Mouse (Mus musculus): Measurements from ENCODE around the gene Gpat3. TPM values are rescaled to one million over a fixed set of nuclear protein-coding genes. Genes with fewer than 3 reads are reported as not detected.

Gene Gpat3
- polyA plus RNA-seq, 1 experiment from 2014 or later: 12.0 TPM

DNA sequence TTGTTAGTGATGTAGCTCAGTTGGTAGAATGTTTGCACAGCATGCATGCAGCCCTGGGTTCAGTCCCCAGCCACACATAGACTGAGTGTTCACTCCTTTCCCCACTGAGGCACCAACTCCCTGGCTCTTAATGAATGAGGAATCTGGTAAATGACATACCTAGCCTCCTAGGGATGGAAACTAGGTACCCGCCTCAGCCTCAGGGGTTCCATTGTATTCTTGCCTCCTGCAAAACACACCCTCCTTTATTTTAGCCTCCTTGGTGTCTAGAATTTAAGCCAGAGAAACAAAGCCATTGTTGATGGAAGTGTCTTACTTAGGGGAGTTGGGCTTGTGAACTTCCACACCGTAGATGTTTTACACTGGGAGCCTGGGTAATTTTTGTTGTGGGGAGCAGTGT lies 17.6 kb downstream of the Gpat3 start:
- Histone ChIP-seq H3K4me3 (replicated peaks) (no peak overlapping the region), H3K4me2 (replicated peaks) (no peak overlapping the region), H3K27ac (no peak overlapping the region), H3K36me3 (no peaks in the 10 kb centered on the region), H3K27me3 (replicated peaks) (no peaks in the 10 kb centered on the region), H3K9me3 (no peaks in the 10 kb centered on the region), H3K4me1 (replicated peaks) (peaks cover 4% of the 10 kb centered on the region; the same call in 1 of the 2 replicates), H3K9ac (no peak overlapping the region)
- WGBS: 91% methylated on average over 2 of the region's 2 CpGs
- no peak for ATAC-seq

DNA sequence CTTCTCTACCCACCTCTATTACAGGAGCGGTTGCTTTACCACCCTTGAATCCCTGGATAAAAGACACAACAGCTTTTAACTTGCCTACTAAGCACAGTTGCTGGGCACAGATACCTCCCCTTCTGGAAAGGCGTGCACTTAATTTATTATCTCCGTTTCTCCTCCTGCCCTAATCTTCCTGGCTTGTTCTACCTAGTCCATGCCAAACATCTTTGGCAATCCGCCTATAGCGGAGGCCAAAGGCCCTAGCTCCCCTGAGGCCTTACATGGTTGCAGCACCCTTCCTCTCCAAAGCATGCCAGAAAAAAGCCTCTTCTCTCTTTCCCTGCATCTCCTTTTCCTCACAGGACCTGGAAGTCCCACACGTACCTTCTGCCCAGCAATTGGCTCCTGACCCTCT lies 18.9 kb downstream of the Gpat3 start:
- Histone ChIP-seq H3K4me1 (replicated peaks) (peaks cover 4% of the 10 kb centered on the region; the same call in 1 of the 2 replicates), H3K9me3 (no peaks in the 10 kb centered on the region), H3K4me3 (replicated peaks) (no peak overlapping the region), H3K9ac (no peak overlapping the region), H3K4me2 (replicated peaks) (no peak overlapping the region), H3K27ac (no peak overlapping the region), H3K27me3 (replicated peaks) (no peaks in the 10 kb centered on the region), H3K36me3 (no peaks in the 10 kb centered on the region)
- 74% methylated on average over 6 of the region's 6 CpGs for WGBS
- peak; percentile 25; the same call in 1 of the 2 replicates for ATAC-seq

DNA sequence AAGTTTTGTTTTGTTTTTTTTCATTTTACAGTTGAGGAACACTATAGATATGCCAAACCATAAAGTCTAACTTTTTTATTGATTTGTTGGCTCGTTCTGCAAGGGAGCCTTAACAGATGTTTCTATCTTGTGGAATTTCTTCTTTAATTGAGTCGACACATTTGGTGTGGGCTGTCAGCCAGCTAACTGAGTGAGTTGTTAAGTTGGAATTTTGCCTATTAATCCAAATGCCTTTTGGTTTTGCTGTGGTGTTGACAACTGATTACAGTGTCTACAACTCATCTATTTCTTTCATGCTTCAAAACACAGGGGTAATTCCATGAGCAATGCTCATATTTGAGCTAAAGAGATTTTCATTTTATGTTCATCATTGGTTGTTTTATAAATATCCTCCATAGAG lies 20.7 kb downstream of the Gpat3 start:
- no peak overlapping the region for H3K4me2 ChIP-seq (replicated peaks)
- no peak overlapping the region for H3K9ac ChIP-seq
- H3K27ac ChIP-seq: no peak overlapping the region
- H3K4me3 ChIP-seq (replicated peaks): no peak overlapping the region
- no peaks in the 10 kb centered on the region for H3K36me3 ChIP-seq
- H3K4me1 ChIP-seq (replicated peaks): no peaks in the 10 kb centered on the region; the same call in 1 of the 2 replicates
- ATAC-seq: no peak
- WGBS: 46% methylated on average over 2 of the region's 2 CpGs
- H3K9me3 ChIP-seq: no peaks in the 10 kb centered on the region
- no peaks in the 10 kb centered on the region for H3K27me3 ChIP-seq (replicated peaks)

DNA sequence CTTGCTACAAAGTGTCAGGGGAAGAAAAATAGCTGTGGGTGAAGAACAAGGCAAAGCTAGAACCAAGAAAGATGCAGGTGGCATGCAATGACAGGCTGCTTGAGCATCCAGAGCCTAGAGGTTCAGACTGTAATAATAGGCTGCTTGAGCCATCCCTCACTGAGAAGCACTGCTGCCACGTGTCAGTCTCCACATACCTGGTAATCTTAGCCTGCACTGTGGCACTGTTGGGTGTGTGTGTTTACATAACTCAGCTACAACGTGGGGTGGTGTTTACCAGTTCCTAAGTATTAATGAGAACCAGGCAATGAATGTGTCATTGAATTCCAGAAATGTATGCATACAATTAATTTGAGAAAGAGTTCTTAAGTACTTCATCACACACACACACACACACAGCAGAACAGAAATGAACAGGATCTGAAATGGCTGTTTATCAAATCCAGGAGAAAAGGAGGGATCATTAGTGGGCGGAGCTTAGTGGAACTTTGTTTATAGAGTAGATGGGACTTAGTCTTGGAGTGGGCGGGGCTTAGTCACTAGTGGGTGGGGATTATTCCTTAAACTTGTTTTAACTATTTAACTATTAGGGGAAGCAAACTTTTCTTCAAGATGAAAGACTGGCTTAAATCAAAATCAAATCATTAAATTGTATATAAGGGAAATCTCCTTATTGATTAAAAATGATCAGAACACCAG lies 23.8 kb downstream of the Gpat3 start:
- no peaks in the 10 kb centered on the region for H3K27me3 ChIP-seq (replicated peaks)
- no peaks in the 10 kb centered on the region; the same call in 1 of the 2 replicates for H3K4me1 ChIP-seq (replicated peaks)
- no peak overlapping the region for H3K4me2 ChIP-seq (replicated peaks)
- no peak overlapping the region for H3K27ac ChIP-seq
- peak; percentile 16; the same call in 1 of the 2 replicates for ATAC-seq
- H3K36me3 ChIP-seq: no peaks in the 10 kb centered on the region
- no peak overlapping the region for H3K4me3 ChIP-seq (replicated peaks)
- WGBS: 42% methylated on average over 4 of the region's 4 CpGs
- no peaks in the 10 kb centered on the region for H3K9me3 ChIP-seq
- H3K9ac ChIP-seq: no peak overlapping the region

DNA sequence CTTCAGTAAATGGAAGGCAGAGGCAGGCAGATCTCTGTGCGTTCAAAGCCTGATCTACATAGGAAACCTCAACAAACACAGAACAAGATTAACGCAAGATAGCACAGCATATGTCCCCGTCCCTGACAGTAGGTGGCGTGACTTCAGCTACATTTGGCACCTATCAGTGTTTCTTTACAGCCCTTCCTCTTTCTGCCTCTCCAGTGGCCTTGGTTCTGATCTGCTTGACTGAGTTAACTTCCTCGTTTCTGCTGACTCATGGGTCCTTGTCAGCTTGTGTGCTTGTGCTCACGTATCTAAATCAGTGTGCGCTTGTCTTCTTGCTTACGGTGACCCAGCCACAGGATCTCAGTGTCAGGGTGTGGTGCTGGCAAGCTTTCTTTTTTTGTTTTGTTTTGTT lies 26.5 kb downstream of the Gpat3 start:
- H3K4me3 ChIP-seq (replicated peaks): no peak overlapping the region
- no peak overlapping the region for H3K27ac ChIP-seq
- 83% methylated on average over 8 of the region's 8 CpGs for WGBS
- 0 out of 2 replicates have a peak, but pooled peaks cover 2% of the 10 kb centered on the region for H3K4me1 ChIP-seq (replicated peaks)
- no peaks in the 10 kb centered on the region for H3K36me3 ChIP-seq
- H3K4me2 ChIP-seq (replicated peaks): no peak overlapping the region
- no peaks in the 10 kb centered on the region for H3K9me3 ChIP-seq
- no peak for ATAC-seq
- H3K27me3 ChIP-seq (replicated peaks): no peaks in the 10 kb centered on the region
- H3K9ac ChIP-seq: no peak overlapping the region

DNA sequence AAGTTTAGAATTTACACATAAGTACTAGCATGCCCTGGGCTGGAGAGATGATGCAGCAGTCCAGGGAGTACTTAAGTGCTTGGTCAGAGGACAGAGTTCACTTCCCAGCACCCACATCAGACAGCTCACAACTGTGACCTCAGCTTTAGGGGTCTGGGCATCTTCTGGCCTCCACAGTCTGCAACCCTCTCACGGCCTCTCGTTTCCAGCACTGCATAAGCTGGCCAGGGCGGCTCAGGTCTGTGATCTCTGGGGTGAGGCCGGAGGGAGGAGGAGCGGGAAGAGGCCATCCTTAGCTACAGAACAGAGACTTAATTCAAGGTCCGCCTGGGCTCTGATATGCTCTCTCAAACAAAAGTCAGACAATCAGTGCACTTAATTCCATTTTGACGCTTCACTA lies 29.2 kb downstream of the Gpat3 start:
- Histone ChIP-seq H3K9me3 (no peaks in the 10 kb centered on the region), H3K36me3 (no peaks in the 10 kb centered on the region), H3K4me2 (replicated peaks) (no peak overlapping the region), H3K4me3 (replicated peaks) (no peak overlapping the region), H3K4me1 (replicated peaks) (0 out of 2 replicates have a peak, but pooled peaks cover 2% of the 10 kb centered on the region), H3K27ac (no peak overlapping the region), H3K9ac (no peak overlapping the region), H3K27me3 (replicated peaks) (no peaks in the 10 kb centered on the region)
- peak; percentile 56 for ATAC-seq
- WGBS: 67% methylated on average over 7 of the region's 7 CpGs

DNA sequence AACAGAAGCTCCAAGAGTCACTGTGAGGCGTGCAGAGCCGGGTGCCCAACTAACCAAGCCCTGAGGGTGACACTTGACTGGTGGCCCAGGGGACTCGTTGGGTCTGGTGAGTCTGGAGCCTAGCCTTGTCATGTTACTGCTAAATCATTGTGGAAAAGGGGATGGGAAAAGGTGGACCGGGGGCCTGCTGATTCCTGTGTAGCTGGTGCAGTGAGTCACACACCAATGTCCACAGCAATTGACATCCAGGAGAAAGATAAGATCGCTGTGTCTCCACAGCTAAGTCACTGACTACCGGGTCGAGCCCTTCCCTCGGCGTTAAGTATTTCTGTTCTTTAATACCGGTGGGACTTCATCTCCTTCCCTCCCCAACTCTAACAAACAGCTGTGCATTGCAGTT lies 29.7 kb downstream of the Gpat3 start:
- WGBS: 52% methylated on average over 10 of the region's 10 CpGs
- Histone ChIP-seq H3K9me3 (no peaks in the 10 kb centered on the region), H3K4me1 (replicated peaks) (0 out of 2 replicates have a peak, but pooled peaks cover 2% of the 10 kb centered on the region), H3K27me3 (replicated peaks) (no peaks in the 10 kb centered on the region), H3K9ac (no peak overlapping the region), H3K4me3 (replicated peaks) (no peak overlapping the region), H3K27ac (no peak overlapping the region), H3K4me2 (replicated peaks) (no peak overlapping the region), H3K36me3 (no peaks in the 10 kb centered on the region)
- ATAC-seq: peak; percentile 69

DNA sequence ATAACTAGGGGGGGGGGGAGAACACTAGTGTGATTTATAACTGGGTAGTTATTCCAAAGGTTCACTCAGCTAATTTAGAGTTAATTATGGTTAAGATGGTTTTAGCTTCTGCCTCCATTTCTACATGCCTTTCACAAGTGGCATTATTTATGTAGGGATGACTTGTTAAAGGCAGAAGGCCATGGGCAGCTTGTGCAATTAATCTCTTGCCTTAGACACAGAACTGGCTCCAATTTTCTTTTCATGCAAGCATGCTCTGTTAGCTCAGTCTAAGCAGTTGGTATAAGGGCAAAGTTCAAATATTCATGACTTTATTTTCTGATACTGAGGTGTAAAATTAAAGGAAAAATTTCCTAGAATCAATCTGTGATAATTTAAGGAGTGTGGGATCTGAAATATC lies 31.5 kb downstream of the Gpat3 start:
- Histone ChIP-seq H3K9ac (no peak overlapping the region), H3K4me2 (replicated peaks) (no peak overlapping the region), H3K9me3 (no peaks in the 10 kb centered on the region), H3K36me3 (no peaks in the 10 kb centered on the region), H3K4me1 (replicated peaks) (0 out of 2 replicates have a peak, but pooled peaks cover 2% of the 10 kb centered on the region), H3K27ac (no peak overlapping the region), H3K4me3 (replicated peaks) (no peak overlapping the region), H3K27me3 (replicated peaks) (no peaks in the 10 kb centered on the region)
- no peak for ATAC-seq

DNA sequence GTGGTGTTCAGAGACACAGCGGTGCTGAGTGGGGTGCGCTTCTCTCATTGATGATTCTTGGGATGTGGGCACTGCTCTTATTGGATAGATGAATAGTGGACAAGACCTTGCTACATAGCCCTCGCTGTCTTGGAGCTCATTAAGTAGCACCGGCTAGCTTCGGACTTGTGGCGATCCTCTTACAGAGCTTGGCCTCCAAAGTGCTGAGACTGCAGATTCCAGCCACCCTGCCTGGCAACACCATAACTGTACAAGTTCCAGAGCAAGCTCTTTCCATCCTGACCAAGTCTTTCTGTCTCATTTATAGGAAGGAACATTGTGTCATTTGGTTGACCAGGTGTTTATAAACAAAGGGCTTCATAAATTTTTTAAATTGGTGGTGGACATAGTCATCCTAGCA lies 39.7 kb downstream of the Gpat3 start:
- Histone ChIP-seq H3K27me3 (replicated peaks) (no peaks in the 10 kb centered on the region), H3K9me3 (no peaks in the 10 kb centered on the region), H3K4me2 (replicated peaks) (no peak overlapping the region), H3K27ac (no peak overlapping the region), H3K9ac (no peak overlapping the region), H3K36me3 (no peaks in the 10 kb centered on the region), H3K4me1 (replicated peaks) (no peaks in the 10 kb centered on the region), H3K4me3 (replicated peaks) (no peak overlapping the region)
- 92% methylated on average over 6 of the region's 6 CpGs for WGBS
- no peak for ATAC-seq

DNA sequence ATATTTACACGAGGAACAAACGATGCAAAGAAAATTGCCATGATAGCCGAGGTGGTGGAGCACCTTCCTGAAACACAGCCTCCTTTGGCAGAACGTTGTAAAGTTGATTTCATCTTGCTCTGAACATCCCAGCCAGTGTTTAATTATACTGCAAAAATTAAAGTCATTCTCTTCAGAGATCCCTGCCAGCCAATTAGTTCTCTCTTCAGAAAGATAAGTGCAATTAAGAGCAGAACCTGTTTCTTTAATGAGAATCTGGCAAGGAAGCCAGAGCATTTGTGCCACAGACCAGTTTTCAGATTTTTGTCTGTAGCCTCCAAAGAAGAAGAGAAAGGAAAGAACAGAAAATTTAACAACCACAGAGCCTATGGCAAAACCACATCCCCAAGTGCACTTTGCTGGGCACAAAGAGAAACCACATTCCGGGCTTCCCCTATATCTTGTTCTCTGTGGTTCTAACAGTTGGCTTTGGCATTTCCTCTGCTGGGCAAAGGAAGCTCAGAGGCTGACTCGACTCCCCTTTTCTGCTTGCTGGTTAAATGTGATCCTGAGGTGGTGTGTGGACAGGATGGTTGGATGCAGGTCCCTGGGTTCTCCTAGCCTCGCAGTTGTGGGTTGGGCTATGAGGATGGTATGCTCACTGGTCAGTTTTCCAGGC lies 40.9 kb downstream of the Gpat3 start:
- Histone ChIP-seq H3K4me3 (replicated peaks) (no peak overlapping the region), H3K4me1 (replicated peaks) (no peaks in the 10 kb centered on the region), H3K4me2 (replicated peaks) (no peak overlapping the region), H3K9me3 (no peaks in the 10 kb centered on the region), H3K27me3 (replicated peaks) (no peaks in the 10 kb centered on the region), H3K36me3 (no peaks in the 10 kb centered on the region), H3K27ac (no peak overlapping the region), H3K9ac (no peak overlapping the region)
- WGBS: 79% methylated on average over 7 of the region's 7 CpGs
- ATAC-seq: no peak

DNA sequence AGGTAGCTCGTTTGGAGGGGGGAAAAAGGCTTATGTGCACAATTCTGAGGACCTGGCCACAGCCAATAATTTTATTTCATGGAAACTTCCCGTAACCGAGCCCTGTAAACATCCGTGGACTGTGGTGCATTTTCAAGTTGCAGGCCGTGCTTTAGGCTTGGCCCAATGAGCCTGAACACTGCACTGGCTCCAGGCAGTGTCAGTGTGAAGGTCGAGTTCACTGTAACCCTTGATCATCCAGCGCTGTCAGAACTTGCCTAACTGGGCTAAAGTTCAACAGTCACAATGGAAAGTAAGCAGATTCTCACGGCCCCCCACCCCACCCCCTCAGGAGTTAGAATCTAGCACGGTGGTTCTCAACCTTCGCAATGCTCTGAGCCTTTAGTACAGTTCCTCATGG lies 50.7 kb downstream of the Gpat3 start:
- Histone ChIP-seq H3K36me3 (no peaks in the 10 kb centered on the region), H3K4me1 (replicated peaks) (no peaks in the 10 kb centered on the region), H3K27ac (no peak overlapping the region), H3K4me3 (replicated peaks) (no peak overlapping the region), H3K4me2 (replicated peaks) (no peak overlapping the region), H3K9ac (no peak overlapping the region), H3K9me3 (no peaks in the 10 kb centered on the region), H3K27me3 (replicated peaks) (no peaks in the 10 kb centered on the region)
- 69% methylated on average over 10 of the region's 10 CpGs for WGBS
- ATAC-seq: peak; percentile 17; the same call in 1 of the 2 replicates

DNA sequence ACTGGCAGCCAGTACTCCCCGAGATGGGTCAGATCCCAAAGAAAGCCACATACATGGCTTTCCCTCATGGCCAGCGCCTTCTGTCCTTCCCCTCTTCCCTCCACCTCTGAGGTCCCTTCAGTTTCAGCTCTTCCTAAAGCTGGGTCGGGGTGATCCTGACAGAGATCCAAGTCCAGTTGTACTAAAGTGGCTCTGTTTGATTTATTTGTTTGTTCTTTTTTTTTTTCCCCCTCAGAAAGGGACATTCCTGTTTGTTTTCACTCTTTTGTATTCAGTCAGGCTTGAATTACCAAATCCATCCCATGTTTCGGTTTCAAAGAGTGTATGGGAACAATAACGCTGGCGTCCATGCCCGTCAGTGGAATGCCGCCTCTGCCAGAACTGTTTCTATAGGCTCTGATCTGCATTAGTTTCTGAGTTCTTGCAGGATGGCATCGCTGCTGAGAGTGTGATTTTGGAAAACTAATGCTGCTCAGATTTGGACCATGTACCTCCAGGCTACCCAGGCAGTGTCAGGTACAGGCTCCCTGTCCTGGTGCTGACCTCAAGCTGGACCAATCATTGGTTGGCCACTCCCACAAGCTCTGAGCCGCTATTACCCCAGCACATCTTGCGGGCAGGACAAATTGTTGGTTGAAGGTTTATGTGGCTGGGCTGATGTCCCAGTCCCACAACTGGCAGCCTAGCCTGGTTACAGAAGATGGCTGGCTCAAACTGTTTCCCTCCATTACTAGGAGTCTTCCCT lies 54.4 kb downstream of the Gpat3 start:
- H3K9ac ChIP-seq: no peak overlapping the region
- H3K36me3 ChIP-seq: no peaks in the 10 kb centered on the region
- H3K27ac ChIP-seq: no peak overlapping the region
- H3K4me1 ChIP-seq (replicated peaks): no peaks in the 10 kb centered on the region
- ATAC-seq: no peak
- H3K4me2 ChIP-seq (replicated peaks): no peak overlapping the region
- 76% methylated on average over 11 of the region's 11 CpGs for WGBS
- no peaks in the 10 kb centered on the region for H3K9me3 ChIP-seq
- no peaks in the 10 kb centered on the region for H3K27me3 ChIP-seq (replicated peaks)
- H3K4me3 ChIP-seq (replicated peaks): no peak overlapping the region

Measured in intestine, embryonic 15.5 days (tissue).